Mouse (Mus musculus) liver, embryonic 14.5 days (tissue): ENCODE data around the gene Saa2.
"Not testable (repeated sequence)": the region's sequence is repeated elsewhere in the genome, so short reads cannot be mapped to it uniquely, and the experiment has no call there.

Experiments
- CTCF ChIP-seq: IDR thresholded peaks from 2 replicates; pipeline ENCODE4 v1.5.1; 2016; ENCODE audit warnings: antibody characterized with exemption, low read depth, control low read depth
- EP300 ChIP-seq: IDR thresholded peaks from 2 replicates; pipeline ENCODE4 v1.6.1; 2016; ENCODE audit warnings: antibody characterized with exemption, low read depth

DNA sequence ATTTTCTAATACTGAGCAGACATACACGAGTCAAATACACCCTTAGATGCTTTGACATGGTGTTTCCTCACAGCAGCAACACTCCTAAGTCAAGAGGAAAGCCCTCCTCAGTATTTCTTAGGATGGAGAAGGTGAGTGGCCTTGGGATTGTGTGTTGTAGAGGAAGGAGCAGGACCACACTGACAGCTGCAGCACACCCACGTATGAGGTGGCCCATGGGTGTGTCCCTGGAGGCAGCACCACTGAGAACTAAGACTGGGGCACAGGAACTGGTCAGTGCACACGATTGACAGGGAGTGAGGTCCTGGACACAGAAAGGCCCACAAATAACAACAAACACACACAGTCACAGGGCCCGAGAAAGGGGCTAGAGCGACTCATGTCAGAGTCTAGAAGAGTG is 11.5 kb upstream of the Saa2 start:
- not testable (repeated sequence) for TF ChIP-seq CTCF, EP300
